Mouse (Mus musculus): Measurements from ENCODE around the gene Arhgef18.

Gene Arhgef18

DNA sequence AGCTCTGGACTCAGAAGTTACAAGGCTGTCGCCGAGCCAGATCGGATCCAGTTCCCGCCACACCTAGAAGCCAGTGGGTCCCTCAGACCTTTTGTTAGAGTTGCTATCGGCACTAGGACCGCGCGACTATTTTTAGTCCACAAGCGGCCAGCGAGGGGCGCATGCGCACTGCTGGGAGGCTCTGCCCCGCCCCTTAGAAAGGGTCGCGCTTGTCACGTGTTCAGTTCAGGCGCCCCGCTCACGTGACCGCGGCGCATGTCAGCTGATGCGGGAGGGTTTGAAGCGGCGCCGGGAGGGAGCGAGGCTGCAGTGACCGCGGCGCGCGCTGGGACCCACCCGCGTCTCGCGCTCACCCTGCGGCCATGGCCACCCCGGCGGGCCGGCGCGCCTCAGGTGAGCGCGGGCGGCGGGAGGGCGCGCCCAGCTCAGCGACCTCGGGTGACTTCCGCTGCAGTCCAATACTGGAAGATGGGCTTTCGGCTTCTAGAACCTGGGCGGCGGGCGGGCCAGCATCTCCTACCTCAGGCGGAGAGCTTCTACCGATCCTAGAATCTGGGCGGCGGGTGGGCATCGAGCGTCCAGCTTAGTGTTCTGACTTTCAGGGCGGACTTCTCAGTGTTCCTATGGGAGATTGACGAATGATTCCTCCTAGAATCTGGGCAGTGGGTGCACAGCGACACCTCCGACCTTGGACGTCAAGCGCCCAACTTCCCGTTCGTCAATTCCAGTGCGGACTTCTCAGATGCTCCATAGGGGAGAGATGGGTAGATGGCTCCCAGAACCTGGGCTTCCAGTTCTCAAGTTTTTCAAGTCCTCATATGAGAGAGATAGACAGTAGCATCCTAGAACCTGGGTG, 107.7 kb downstream of the Arhgef18 start, which contains the start of gene Mcoln1:
Gene Mcoln1 (plus strand): TSS at position 223 of the 856 bp plus-strand sequence.
- in situ Hi-C loops (cut with MboI, MseI), result loop anchor here (5.0 to 10.0 kb wide), 3 partner anchors 124 to 1177 kb away; partner anchors contain the start of genes Pcp2 (in 1 of the 2), Pet100 (in 1 of the 2) and Xab2 (in 1 of the 2)

DNA sequence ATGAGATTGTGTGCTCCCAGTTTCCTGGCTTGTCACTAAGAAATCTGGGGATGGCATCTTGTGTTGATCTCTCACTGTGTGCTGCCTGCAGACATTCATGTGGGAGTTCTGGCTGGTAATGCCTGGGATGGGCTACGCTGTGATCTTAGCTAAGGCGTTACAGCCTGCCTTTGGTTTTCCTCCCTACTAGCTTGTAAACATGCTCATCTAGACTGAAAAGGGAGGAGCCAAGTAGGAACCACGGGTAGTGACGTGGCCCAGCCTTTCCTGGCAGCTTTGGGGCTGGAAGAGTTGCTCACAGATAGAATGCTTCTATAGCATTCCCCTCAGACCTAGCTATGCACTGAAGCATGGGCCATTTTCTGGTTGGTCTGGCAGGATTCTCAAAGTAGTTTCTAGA, 109.4 kb downstream of the Arhgef18 start:
- in situ Hi-C loops (cut with MboI, MseI), result loop anchor here (5.0 to 10.0 kb wide), 3 partner anchors 123 to 1175 kb away; partner anchors contain the start of genes Pcp2 (in 1 of the 2), Pet100 (in 1 of the 2) and Xab2 (in 1 of the 2)

Data from T-helper 17 cell (primary cell).